Mouse (Mus musculus) midbrain, postnatal 0 days (tissue): ENCODE measurements around the gene Nrf1. TPM values are rescaled to one million over a fixed set of nuclear protein-coding genes. Genes with fewer than 3 reads are reported as not detected.

ENCODE experiments used
- ATAC-seq: fragments of 200-750 bp; cut with Nextera tagmentation; 2 replicates; pipeline ENCODE4 v1.8.0; 2017; ENCODE audit warnings: moderate number of reproducible peaks, mild to moderate bottlenecking, moderate TSS enrichment, moderate library complexity; ENCODE audit not compliant: low FRiP score
- DNase-seq: peaks from one replicate; pipeline ENCODE4 v3.0.0-alpha.2; 2015; ENCODE audit warnings: low spot score
- H3K27ac ChIP-seq: fragments of 300-500 bp; sonication (generic); 2 replicates; pipeline ENCODE4 v1.5.1; 2014; ENCODE audit warnings: low read depth, mild to moderate bottlenecking, low read length, mixed read lengths
- H3K27me3 ChIP-seq: fragments of 300-500 bp; sonication (generic); 2 replicates; pipeline ENCODE4 v1.6.1; 2014; ENCODE audit warnings: low read length, control low read depth, mixed read lengths; ENCODE audit not compliant: insufficient read depth
- H3K36me3 ChIP-seq: fragments of 300-500 bp; sonication (generic); 2 replicates; pipeline ENCODE4 v1.6.1; 2014; ENCODE audit warnings: low read length, control low read depth, mixed read lengths; ENCODE audit not compliant: insufficient read depth
- H3K4me1 ChIP-seq: fragments of 300-500 bp; sonication (generic); 2 replicates; pipeline ENCODE4 v1.6.1; 2014; ENCODE audit warnings: mild to moderate bottlenecking, control low read depth, antibody characterized with exemption, low read length, mixed read lengths; ENCODE audit not compliant: insufficient read depth
- H3K4me2 ChIP-seq: fragments of 300-500 bp; sonication (generic); 2 replicates; pipeline ENCODE4 v1.6.1; 2014; ENCODE audit warnings: low read depth, mild to moderate bottlenecking, low read length, mixed read lengths; ENCODE audit not compliant: poor library complexity, severe bottlenecking
- H3K4me3 ChIP-seq: fragments of 300-500 bp; sonication (generic); 2 replicates; pipeline ENCODE4 v1.5.1; 2014; ENCODE audit warnings: low read depth, mild to moderate bottlenecking, low read length, moderate library complexity
- H3K9ac ChIP-seq: fragments of 300-500 bp; sonication (generic); replicated peaks from 2 replicates; pipeline ENCODE4 v1.6.1; 2014; ENCODE audit warnings: mild to moderate bottlenecking, low read length, moderate library complexity, mixed read lengths; ENCODE audit not compliant: poor library complexity, severe bottlenecking
- H3K9me3 ChIP-seq: fragments of 300-500 bp; sonication (generic); 2 replicates; pipeline ENCODE4 v1.6.1; 2016; ENCODE audit warnings: low read length, control low read depth
- CTCF ChIP-seq: IDR thresholded peaks from 2 replicates; pipeline ENCODE4 v1.5.1; 2016; ENCODE audit warnings: antibody characterized with exemption, mild to moderate bottlenecking
- WGBS: fragments of 180-500 bp; shearing (Covaris S2); extraction: QIAGEN DNeasy Blood & Tissue Kit; methylation state at CpG from one replicate; pipeline ENCODE4 v1.1.7; 2014; 5-methylcytosine and 5-hydroxymethylcytosine counted together
- polyA plus RNA-seq: library from polyadenylated mRNA; unstranded; fragments of >200 nt; fragmentation: Nextera tagmentation; extraction: Ambion mirVana; gene quantifications from 2 replicates; pipeline ENCODE4 v1.2.1, GENCODE M21; 2015
- total RNA-seq: library from RNA; depleted of rRNA; stranded (reverse); fragments of >200 nt; gene quantifications from 2 replicates; pipeline ENCODE4 v1.2.3, GENCODE M21; 2014

Nrf1 gene
- total and polyA plus RNA-seq, 2 experiments from 2014 or later = 21.3 to 37.2 TPM

- no peak for DNase-seq
- WGBS = 82% methylated on average over 4 of the region's 4 CpGs
- H3K9ac ChIP-seq = no peak overlapping the region
- no peak overlapping the region for H3K4me3 ChIP-seq
- no peak for ATAC-seq
- no peaks in the 10 kb centered on the region for H3K27me3 ChIP-seq
- no peaks in the 10 kb centered on the region for H3K4me1 ChIP-seq
- no peak overlapping the region for H3K4me2 ChIP-seq
- TF ChIP-seq CTCF = no peak
- no peaks in the 10 kb centered on the region for H3K36me3 ChIP-seq
- H3K9me3 ChIP-seq = no peaks in the 10 kb centered on the region
- H3K27ac ChIP-seq = no peak overlapping the region
Measured at GRCm38 (mm10) chr6:30035112-30035511, 12.7 kb upstream of the Nrf1 start.

- DNase-seq (no peak), ATAC-seq (no peak)
- no peaks in the 10 kb centered on the region for H3K27me3 ChIP-seq
- no peak overlapping the region for H3K9ac ChIP-seq
- no peak overlapping the region for H3K27ac ChIP-seq
- WGBS = 55% methylated on average over 1 of the region's 1 CpGs
- H3K36me3 ChIP-seq = no peaks in the 10 kb centered on the region
- H3K4me2 ChIP-seq = no peak overlapping the region
- H3K4me3 ChIP-seq = no peak overlapping the region
- no peak for TF ChIP-seq CTCF
- H3K9me3 ChIP-seq = no peaks in the 10 kb centered on the region
- H3K4me1 ChIP-seq = no peaks in the 10 kb centered on the region
Measured at GRCm38 (mm10) chr6:30041498-30041897, 6.3 kb upstream of the Nrf1 start.

- Histone ChIP-seq H3K9me3 (no peaks in the 10 kb centered on the region), H3K36me3 (no peaks in the 10 kb centered on the region), H3K4me3 (no peak overlapping the region), H3K27ac (no peak overlapping the region), H3K4me2 (no peak overlapping the region), H3K4me1 (no peaks in the 10 kb centered on the region), H3K27me3 (no peaks in the 10 kb centered on the region), H3K9ac (no peak overlapping the region)
- peak; percentile 62 for DNase-seq
- no peak for ATAC-seq
- no peak for TF ChIP-seq CTCF
- WGBS = 63% methylated on average over 3 of the region's 3 CpGs
Measured at GRCm38 (mm10) chr6:30042483-30042882, 5.3 kb upstream of the Nrf1 start.

- ATAC-seq = no peak; the same call in 1 of the 2 replicates
- H3K36me3 ChIP-seq = no peaks in the 10 kb centered on the region
Measured at GRCm38 (mm10) chr6:30048163-30048500, 344 bp downstream of the Nrf1 start.

GRCm38 (mm10) chr6:30048501-30049353, 939 bp downstream of the Nrf1 start:
- no peaks in the 10 kb centered on the region for H3K27me3 ChIP-seq
- peak overlapping the region; percentile 98 for H3K4me3 ChIP-seq
- peak overlapping the region; percentile 100 for H3K9ac ChIP-seq
- peaks cover 12% of the 10 kb centered on the region for H3K4me1 ChIP-seq
- TF ChIP-seq CTCF = peak; percentile 43
- WGBS = under 1% methylated on average over 25 of the region's 54 CpGs
- H3K27ac ChIP-seq = peak overlapping the region; percentile 100
- ATAC-seq = peak; percentile 41
- peak overlapping the region; percentile 82 for H3K4me2 ChIP-seq
- DNase-seq = peak; percentile 44
- no peaks in the 10 kb centered on the region for H3K36me3 ChIP-seq
- H3K9me3 ChIP-seq = no peaks in the 10 kb centered on the region

More at GRCm38 (mm10) chr6:30048163-30048500, 344 bp downstream of the Nrf1 start:
- no peak for DNase-seq
- Histone ChIP-seq H3K4me3 (peak overlapping the region; percentile 98), H3K4me2 (peak overlapping the region; percentile 82), H3K4me1 (peaks cover 12% of the 10 kb centered on the region), H3K27ac (peak overlapping the region; percentile 100), H3K9ac (peak overlapping the region; percentile 100), H3K9me3 (no peaks in the 10 kb centered on the region), H3K27me3 (no peaks in the 10 kb centered on the region)
- no peak for TF ChIP-seq CTCF
- WGBS = 0% methylated on average over 11 of the region's 45 CpGs

GRCm38 (mm10) chr6:30053116-30053515, 5.3 kb downstream of the Nrf1 start:
- peak; percentile 25 for DNase-seq
- H3K27ac ChIP-seq = 0 out of 2 replicates have a peak overlapping the region, but pooled peaks have one; percentile 9
- WGBS = 77% methylated on average over 1 of the region's 1 CpGs

More at GRCm38 (mm10) chr6:30053116-30053515, 5.3 kb downstream of the Nrf1 start:
- no peak for ATAC-seq
- Histone ChIP-seq H3K36me3 (no peaks in the 10 kb centered on the region), H3K27me3 (no peaks in the 10 kb centered on the region), H3K4me2 (no peak overlapping the region), H3K9ac (no peak overlapping the region), H3K9me3 (no peaks in the 10 kb centered on the region), H3K4me3 (no peak overlapping the region), H3K4me1 (peaks cover 12% of the 10 kb centered on the region)
- no peak for TF ChIP-seq CTCF
